In genomic region chr2:105890816-105891215, GRCm38 (mm10) we compare ENCODE assay signal across 31 mouse cellular contexts.
"Had no signal": no experiment of that assay in that cellular context is flagged by ENCODE, and none has a peak within 500 bp of the region (broad histone marks: within the 10 kb centered on the region; RNA-seq: fewer than 3 reads in every experiment).

No protein-coding gene starts in this region.

- DNase-seq: left cerebral cortex, postnatal 4 days; liver; lung, adult 18-20 months; lung, adult 2 months; lung, embryonic 14.5 days; lung, postnatal 10 days; lung, postnatal 14 days; lung, postnatal 36 days; lung, postnatal 4 days; midbrain, embryonic 14.5 days had no signal

- H3K9me3 ChIP-seq: limb, embryonic 10.5 days; limb, embryonic 15.5 days; lung, embryonic 15.5 days; midbrain, embryonic 15.5 days had no signal

- H3K27ac ChIP-seq: left cerebral cortex, adult 2 months; limb, embryonic 10.5 days; limb, embryonic 12.5 days; limb, embryonic 13.5 days; limb, embryonic 15.5 days; liver, embryonic 12.5 days; liver, embryonic 14.5 days; liver, embryonic 15.5 days; lung, embryonic 15.5 days; macrophage; midbrain, embryonic 10.5 days; midbrain, embryonic 12.5 days; midbrain, embryonic 13.5 days; midbrain, embryonic 15.5 days; neural tube, embryonic 12.5 days had no signal

- H3K9ac ChIP-seq: limb, embryonic 12.5 days; limb, embryonic 13.5 days; limb, embryonic 15.5 days; liver, embryonic 12.5 days; liver, embryonic 14.5 days; liver, embryonic 15.5 days; lung, embryonic 14.5 days; lung, embryonic 15.5 days; midbrain, embryonic 12.5 days; midbrain, embryonic 13.5 days; midbrain, embryonic 15.5 days; neural tube, embryonic 12.5 days had no signal

- H3K4me1 ChIP-seq: limb, embryonic 10.5 days; limb, embryonic 12.5 days; limb, embryonic 13.5 days; limb, embryonic 15.5 days; liver, embryonic 12.5 days; liver, embryonic 15.5 days; lung, embryonic 15.5 days; megakaryocyte, embryonic 14.5 days; midbrain, embryonic 10.5 days; midbrain, embryonic 12.5 days; midbrain, embryonic 13.5 days; midbrain, embryonic 15.5 days; neural tube, embryonic 12.5 days had no signal

- ATAC-seq: liver, embryonic 12.5 days; lung, postnatal 0 days; midbrain, embryonic 13.5 days; midbrain, embryonic 15.5 days; midbrain, embryonic 16.5 days had no signal

- H3K4me2 ChIP-seq: limb, embryonic 12.5 days; limb, embryonic 13.5 days; limb, embryonic 15.5 days; liver, embryonic 11.5 days; liver, embryonic 12.5 days; liver, embryonic 15.5 days; lung, embryonic 14.5 days; lung, embryonic 15.5 days; midbrain, embryonic 11.5 days; midbrain, embryonic 12.5 days; midbrain, embryonic 13.5 days; midbrain, embryonic 15.5 days; neural tube, embryonic 12.5 days had no signal

- H3K27me3 ChIP-seq: limb, embryonic 12.5 days; limb, embryonic 13.5 days; limb, embryonic 15.5 days; liver, embryonic 12.5 days; liver, embryonic 15.5 days; lung, embryonic 15.5 days; megakaryocyte, embryonic 14.5 days; midbrain, embryonic 12.5 days; midbrain, embryonic 13.5 days; midbrain, embryonic 15.5 days; neural tube, embryonic 12.5 days had no signal

- H3K4me3 ChIP-seq: left cerebral cortex, adult 2 months; limb, embryonic 10.5 days; limb, embryonic 12.5 days; limb, embryonic 13.5 days; limb, embryonic 15.5 days; liver, embryonic 12.5 days; liver, embryonic 15.5 days; lung, embryonic 15.5 days; megakaryocyte, embryonic 14.5 days; midbrain, embryonic 10.5 days; midbrain, embryonic 12.5 days; midbrain, embryonic 13.5 days; midbrain, embryonic 15.5 days; myocyte; neural tube, embryonic 12.5 days had no signal
